Mouse (Mus musculus): Measurements from ENCODE around the gene Thap2. TPM values are rescaled to one million over a fixed set of nuclear protein-coding genes. Genes with fewer than 3 reads are reported as not detected.

Gene Thap2
- total and polyA plus RNA-seq, 2 experiments from 2014 or later = 10.1 to 11.8 TPM

DNA sequence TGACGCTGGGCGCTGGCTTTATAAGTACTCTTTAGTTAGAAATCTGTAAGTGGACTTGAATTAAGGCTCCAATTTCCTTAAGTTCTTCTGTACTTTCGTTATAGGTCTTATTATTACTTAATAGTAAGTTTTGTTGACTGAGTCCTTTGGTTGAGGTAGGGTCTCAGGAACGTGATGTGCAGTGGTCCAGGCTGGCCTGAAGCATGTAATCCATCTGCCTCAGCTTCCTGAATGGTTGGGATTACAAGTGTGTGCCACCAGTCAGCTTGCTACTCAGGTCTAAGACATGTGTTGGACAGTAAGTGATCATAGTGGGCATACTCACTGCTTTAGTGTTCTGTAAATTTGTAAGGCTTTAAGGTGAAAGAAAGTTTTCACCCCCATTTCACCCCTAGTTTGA lies 6.8 kb upstream of the Thap2 start:
- 96% methylated on average over 4 of the region's 4 CpGs for WGBS

DNA sequence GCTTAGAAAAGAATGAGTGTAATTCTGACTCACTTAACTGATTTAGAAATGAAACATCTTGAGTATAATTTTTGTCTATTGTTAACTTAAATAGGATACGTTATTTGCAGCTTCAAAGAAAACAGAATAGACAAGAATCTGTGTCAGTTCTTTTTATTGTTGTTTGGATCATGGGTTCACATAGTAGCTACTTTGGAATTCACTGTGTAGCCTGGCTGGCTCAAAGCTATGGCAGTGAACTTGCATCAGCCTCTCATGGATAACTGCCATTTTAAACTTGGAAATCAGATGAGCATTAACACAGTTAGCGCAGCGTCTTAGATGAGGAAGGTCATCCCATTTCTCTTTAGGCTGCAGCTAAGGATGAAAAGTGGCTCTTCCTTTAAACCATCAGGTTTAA lies 3.6 kb upstream of the Thap2 start:
- Histone ChIP-seq H3K9ac (replicated peaks; ENCODE audit: low read length) (no peak overlapping the region), H3K4me2 (ENCODE audit: low read depth, low read length) (peak overlapping the region; percentile 26; the same call in 1 of the 2 replicates), H3K27ac (no peak overlapping the region), H3K27me3 (ENCODE audit: insufficient read depth, low read length) (no peaks in the 10 kb centered on the region), H3K4me1 (ENCODE audit: insufficient read depth, low read length) (peaks cover 11% of the 10 kb centered on the region), H3K9me3 (ENCODE audit: low read length) (no peaks in the 10 kb centered on the region), H3K36me3 (ENCODE audit: insufficient read depth, low read length) (peaks cover 8% of the 10 kb centered on the region; the same call in 1 of the 2 replicates), H3K4me3 (ENCODE audit: low read length) (no peak overlapping the region)
- WGBS = 68% methylated on average over 3 of the region's 3 CpGs
- DNase-seq (ENCODE audit: low spot score) = no peak
- no peak for ATAC-seq
- TF ChIP-seq CTCF (IDR thresholded peaks at IDR 0.05; ENCODE audit: low read depth) = no peak

More for the DNA sequence above, 6.8 kb upstream of the Thap2 start:
- TF ChIP-seq CTCF (IDR thresholded peaks at IDR 0.05; ENCODE audit: low read depth) = no peak
- Histone ChIP-seq H3K27ac (no peak overlapping the region), H3K36me3 (ENCODE audit: insufficient read depth, low read length) (peaks cover 11% of the 10 kb centered on the region; the same call in 1 of the 2 replicates), H3K27me3 (ENCODE audit: insufficient read depth, low read length) (no peaks in the 10 kb centered on the region), H3K4me2 (ENCODE audit: low read depth, low read length) (no peak overlapping the region), H3K4me1 (ENCODE audit: insufficient read depth, low read length) (peaks cover 11% of the 10 kb centered on the region), H3K4me3 (ENCODE audit: low read length) (no peak overlapping the region), H3K9me3 (ENCODE audit: low read length) (no peaks in the 10 kb centered on the region), H3K9ac (replicated peaks; ENCODE audit: low read length) (no peak overlapping the region)
- DNase-seq (ENCODE audit: low spot score) (no peak), ATAC-seq (no peak)

DNA sequence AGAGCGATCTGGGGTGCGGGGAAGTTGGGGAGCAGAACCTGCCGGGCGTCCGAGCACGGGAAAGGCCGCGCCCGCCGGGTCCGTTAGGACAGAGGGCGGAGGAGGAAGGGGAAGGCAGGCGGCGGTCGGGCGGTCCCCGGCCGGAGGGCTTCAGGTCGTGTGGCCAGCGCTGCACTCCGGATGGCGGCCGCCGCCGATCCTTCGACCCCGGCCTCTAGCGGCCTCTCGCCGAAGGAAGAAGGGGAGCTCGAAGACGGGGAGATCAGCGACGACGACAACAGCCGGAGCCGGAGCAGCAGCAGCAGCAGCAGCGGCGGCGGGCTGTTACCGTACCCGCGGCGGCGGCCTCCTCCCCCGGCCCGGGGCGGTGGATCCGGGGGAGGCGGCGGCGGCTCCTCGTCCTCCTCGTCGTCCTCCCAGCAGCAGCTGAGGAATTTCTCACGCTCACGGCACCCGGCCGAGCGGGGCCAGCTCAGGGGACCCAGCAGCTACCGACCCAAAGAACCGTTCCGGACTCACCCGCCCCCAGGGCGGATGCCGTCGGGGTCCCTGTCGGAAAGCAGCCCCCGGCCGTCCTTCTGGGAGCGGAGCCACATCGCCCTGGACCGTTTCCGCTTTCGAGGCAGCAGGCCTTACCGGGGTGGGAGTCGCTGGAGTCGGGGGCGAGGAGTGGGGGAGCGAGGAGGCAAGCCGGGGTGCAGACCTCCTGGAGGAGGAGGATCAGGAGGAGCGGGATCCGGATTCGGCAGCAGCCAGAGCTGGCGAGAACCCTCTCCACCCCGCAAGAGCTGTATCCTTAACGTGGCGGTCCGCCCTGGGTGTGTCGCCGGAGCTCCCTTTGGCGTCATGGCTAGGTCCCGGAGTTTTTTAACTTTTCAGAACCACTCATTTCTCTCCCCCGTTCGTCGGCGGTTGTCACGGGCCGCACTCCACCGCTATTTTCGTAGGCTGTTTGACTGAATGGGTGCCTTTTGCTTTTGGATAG lies 1.1 kb upstream of the Thap2 start:
- no peaks in the 10 kb centered on the region for H3K27me3 ChIP-seq (ENCODE audit: insufficient read depth, low read length)
- H3K9ac ChIP-seq (replicated peaks; ENCODE audit: low read length) = peak overlapping the region; percentile 95
- peak; percentile 2; the same call in 1 of the 2 replicates for ATAC-seq
- WGBS = 2% methylated on average over 87 of the region's 101 CpGs
- no peaks in the 10 kb centered on the region for H3K9me3 ChIP-seq (ENCODE audit: low read length)
- peak overlapping the region; percentile 97 for H3K27ac ChIP-seq
- H3K36me3 ChIP-seq (ENCODE audit: insufficient read depth, low read length) = no peaks in the 10 kb centered on the region
- H3K4me3 ChIP-seq (ENCODE audit: low read length) = peak overlapping the region; percentile 95
- H3K4me1 ChIP-seq (ENCODE audit: insufficient read depth, low read length) = peaks cover 19% of the 10 kb centered on the region
- peak overlapping the region; percentile 74 for H3K4me2 ChIP-seq (ENCODE audit: low read depth, low read length)
- peak; percentile 65 for DNase-seq (ENCODE audit: low spot score)
- no peak for TF ChIP-seq CTCF (IDR thresholded peaks at IDR 0.05; ENCODE audit: low read depth)

DNA sequence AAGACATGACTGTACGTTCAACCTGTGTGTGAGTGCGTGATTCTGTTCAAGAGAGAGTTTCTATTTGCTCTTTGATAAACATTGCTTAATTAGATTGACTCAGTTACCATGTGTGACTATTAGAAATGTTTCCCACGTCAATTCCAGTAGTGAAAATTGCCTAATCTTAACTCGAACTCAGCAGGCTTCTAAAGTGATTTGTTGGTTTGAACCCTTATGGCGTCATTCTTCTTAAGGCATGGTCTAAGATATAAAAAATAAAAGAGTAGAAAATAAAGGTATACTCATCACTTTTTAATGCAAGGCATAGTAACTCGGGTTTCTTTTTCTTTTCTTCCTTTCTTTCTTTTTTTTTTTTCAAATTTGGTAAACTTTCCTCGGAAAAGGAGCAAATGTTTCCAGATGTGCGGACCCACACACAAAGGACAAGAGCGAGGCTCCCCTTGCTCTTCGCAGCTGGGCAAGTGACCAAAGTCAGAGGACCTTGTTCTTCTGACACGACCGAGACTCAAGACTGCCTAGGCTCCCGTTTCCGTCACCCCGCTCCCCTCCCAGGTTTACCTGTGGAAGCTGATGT lies 511 bp downstream of the Thap2 start:
- 2% methylated on average over 15 of the region's 15 CpGs for WGBS
- no peak for TF ChIP-seq CTCF (IDR thresholded peaks at IDR 0.05; ENCODE audit: low read depth)
- no peaks in the 10 kb centered on the region for H3K27me3 ChIP-seq (ENCODE audit: insufficient read depth, low read length)
- no peaks in the 10 kb centered on the region for H3K9me3 ChIP-seq (ENCODE audit: low read length)
- ATAC-seq (no peak), DNase-seq (ENCODE audit: low spot score) (peak; percentile 13)
- H3K4me1 ChIP-seq (ENCODE audit: insufficient read depth, low read length) = peaks cover 19% of the 10 kb centered on the region
- H3K4me2 ChIP-seq (ENCODE audit: low read depth, low read length) = peak overlapping the region; percentile 74
- H3K9ac ChIP-seq (replicated peaks; ENCODE audit: low read length) = peak overlapping the region; percentile 95
- no peaks in the 10 kb centered on the region for H3K36me3 ChIP-seq (ENCODE audit: insufficient read depth, low read length)
- peak overlapping the region; percentile 97 for H3K27ac ChIP-seq
- peak overlapping the region; percentile 95 for H3K4me3 ChIP-seq (ENCODE audit: low read length)

DNA sequence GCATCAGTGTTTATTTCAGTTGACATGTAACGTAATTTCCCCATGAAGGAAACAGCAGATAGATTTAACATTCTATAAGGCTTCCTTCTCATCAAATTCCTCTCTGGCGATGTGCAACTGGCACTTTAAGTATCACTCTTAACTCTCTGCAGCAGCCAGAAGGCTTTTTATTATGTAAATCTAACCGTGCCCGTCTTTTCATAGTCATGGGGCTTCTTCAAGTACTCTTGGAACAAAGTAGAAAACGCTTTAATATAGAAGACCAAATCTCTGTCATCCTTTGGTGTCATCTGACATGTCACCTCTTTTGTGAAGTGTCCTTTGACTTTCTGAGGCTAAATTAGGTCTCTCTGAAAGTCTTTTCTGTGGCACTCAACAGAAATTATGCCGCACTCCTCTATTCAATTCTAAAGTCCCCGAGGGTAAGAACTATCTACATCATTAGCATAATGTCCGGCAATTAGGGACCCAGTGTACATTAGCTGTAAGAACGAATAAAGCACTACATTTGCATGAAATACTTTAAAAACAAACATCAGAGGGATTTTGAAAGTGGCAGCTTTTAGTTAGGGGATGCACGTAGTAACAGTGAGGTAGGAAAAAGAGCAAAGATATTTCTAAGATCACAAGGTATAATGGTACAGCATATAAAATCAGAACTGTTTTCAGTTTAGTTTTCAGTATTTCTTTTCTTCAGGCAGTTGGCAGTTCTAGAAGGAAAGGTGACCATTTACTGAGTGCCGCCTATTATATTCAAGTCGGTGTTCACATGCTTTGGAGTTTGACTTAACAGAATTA lies 1.2 kb downstream of the Thap2 start:
- Histone ChIP-seq H3K27ac (peak overlapping the region; percentile 97; the same call in 1 of the 2 replicates), H3K4me2 (ENCODE audit: low read depth, low read length) (peak overlapping the region; percentile 74), H3K36me3 (ENCODE audit: insufficient read depth, low read length) (no peaks in the 10 kb centered on the region), H3K9me3 (ENCODE audit: low read length) (no peaks in the 10 kb centered on the region), H3K4me1 (ENCODE audit: insufficient read depth, low read length) (peaks cover 13% of the 10 kb centered on the region), H3K27me3 (ENCODE audit: insufficient read depth, low read length) (no peaks in the 10 kb centered on the region), H3K9ac (replicated peaks; ENCODE audit: low read length) (peak overlapping the region; percentile 95), H3K4me3 (ENCODE audit: low read length) (peak overlapping the region; percentile 95)
- no peak for ATAC-seq
- DNase-seq (ENCODE audit: low spot score) = peak; percentile 23
- 7% methylated on average over 12 of the region's 12 CpGs for WGBS
- no peak for TF ChIP-seq CTCF (IDR thresholded peaks at IDR 0.05; ENCODE audit: low read depth)

DNA sequence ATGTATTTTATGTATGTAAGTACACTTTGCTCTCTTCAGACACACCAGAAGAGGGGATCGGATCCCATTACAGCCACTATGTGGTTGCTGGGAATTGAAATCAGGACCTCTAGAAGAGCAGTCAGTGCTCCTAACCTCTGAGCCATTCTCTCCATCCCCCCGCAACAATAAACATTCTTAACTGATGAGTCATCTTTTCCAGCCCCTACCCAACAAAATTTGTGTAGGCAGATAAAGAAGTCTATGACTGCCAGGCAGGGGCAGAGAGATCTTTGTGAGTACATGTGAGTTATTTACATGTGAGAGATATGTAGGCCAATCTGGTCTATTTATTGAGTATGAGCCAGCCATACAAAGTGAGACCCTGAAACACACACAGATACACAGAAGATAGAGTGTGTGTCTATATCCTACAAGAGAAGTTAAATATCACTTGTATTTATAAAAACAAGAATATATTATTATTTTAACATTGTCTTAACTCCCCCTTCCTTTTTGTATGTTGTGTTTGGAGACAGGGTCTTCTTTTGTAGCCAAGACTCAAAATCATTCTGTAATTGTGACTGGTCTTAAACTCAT lies 2.6 kb downstream of the Thap2 start:
- TF ChIP-seq CTCF (IDR thresholded peaks at IDR 0.05; ENCODE audit: low read depth) = no peak
- H3K9me3 ChIP-seq (ENCODE audit: low read length) = no peaks in the 10 kb centered on the region
- H3K27ac ChIP-seq = no peak overlapping the region
- peaks cover 8% of the 10 kb centered on the region; the same call in 1 of the 2 replicates for H3K4me1 ChIP-seq (ENCODE audit: insufficient read depth, low read length)
- 86% methylated on average over 2 of the region's 2 CpGs for WGBS
- no peak for ATAC-seq
- H3K4me2 ChIP-seq (ENCODE audit: low read depth, low read length) = no peak overlapping the region
- H3K4me3 ChIP-seq (ENCODE audit: low read length) = no peak overlapping the region
- H3K9ac ChIP-seq (replicated peaks; ENCODE audit: low read length) = no peak overlapping the region
- H3K27me3 ChIP-seq (ENCODE audit: insufficient read depth, low read length) = no peaks in the 10 kb centered on the region
- DNase-seq (ENCODE audit: low spot score) = no peak
- no peaks in the 10 kb centered on the region for H3K36me3 ChIP-seq (ENCODE audit: insufficient read depth, low read length)

All from hindbrain, postnatal 0 days (tissue).